Mouse (Mus musculus) ovary, postnatal 14 days (tissue): ENCODE data around the gene Spin4.
A peak's percentile ranks its signal among the peaks of the same experiment; 100 is the strongest.

Experiments
- DNase-seq: peaks from one replicate; pipeline ENCODE4 v3.0.0; 2022; ENCODE audit warnings: low spot score

The Spin4 gene

DNA sequence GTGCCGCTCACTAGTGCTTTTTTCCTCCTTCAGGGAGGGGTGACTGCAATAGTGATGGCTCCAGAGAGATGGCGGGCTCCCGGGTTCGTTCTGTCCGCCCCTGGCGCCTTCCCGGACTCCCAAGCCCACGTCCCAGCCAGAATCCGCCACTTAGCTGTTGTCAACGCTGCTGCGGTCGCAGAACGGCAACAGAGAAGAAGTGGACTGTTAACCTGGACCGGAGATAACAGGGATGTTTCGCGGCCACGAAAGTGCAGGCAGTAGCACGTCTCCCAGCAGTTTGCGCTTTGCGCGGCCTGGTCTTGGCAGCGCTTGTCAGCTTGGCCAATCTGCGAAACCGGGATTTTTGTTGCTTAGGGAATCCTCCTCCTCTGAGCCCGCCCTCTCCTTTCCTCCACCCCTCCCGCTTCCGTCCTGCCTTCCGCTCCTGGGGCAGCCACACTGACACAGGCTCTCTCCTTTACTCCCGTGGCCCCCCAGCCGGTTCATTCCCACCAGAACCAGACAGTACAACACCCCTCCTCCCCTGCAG lies at the start of gene Spin4:
TSS of gene Spin4 (minus strand) at position 322 of the 532 bp plus-strand sequence.
- peak; percentile 48 for DNase-seq

DNA sequence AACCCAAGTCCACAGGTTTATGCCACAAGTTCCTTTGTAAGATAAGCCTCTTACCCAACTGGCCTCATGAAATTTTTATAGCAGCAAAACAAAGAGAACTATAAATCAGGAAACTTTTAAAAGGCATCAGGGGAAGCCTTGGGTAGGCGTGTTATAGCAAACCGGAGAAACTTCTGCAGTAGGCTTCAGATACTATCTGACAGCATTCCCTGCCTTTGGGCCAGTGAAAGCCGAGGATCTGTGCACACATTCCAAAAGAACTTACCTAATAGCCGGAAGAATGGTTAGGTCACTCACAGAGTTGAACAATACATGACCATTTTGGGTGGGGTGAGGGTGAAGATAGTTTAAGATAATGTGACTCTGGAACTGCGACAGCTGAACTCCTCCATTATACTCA lies 1.4 kb upstream of the Spin4 start:
- DNase-seq = no peak

DNA sequence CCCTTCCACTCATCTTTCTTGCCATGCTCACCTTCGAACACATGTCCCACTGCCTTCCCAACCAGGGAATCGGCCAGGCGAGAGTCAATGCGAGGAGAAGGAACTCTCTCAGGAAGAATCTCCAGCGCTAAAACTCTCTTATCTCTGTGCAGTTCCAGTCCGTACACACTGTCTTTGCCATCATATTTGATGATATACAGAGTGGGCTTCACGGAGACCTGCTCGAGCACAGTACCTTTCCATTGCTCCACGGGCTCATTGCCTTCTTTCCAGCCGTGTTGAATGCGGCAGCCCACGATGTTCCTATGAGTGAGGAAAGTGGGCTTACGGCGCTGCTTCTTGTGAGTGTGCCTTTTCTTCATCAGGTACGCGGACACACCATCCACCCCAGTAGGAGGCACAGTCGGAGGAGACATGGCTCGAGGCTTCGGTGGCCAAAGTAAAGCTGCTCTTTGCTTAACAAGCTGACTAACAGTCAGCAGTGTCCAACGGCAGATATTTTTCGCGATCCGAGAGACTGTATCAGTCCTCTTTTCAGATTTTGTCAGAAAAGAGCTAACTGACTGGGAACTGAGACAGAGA lies 612 bp downstream of the Spin4 start:
- no peak for DNase-seq

DNA sequence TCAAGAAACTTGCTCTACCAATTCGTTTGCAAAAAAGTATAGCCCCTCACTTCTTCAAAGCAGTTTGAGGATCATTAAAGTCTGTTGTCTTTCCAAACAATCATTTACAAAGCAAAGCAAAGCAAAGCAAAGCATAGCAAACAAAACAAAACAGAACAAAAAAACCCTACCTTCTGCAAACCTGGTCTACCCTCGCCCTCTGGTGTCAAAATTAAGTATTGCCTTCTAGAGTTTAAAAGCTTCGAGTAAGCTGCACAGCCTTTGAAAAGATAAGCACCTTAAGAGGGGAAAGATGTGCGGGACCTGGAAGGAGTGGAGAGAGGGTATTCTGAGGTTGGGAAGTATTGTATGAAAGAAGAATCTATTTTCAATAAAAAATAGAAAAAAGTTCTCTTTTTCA lies 14.4 kb downstream of the Spin4 start:
- peak; percentile 9 for DNase-seq

- DNase-seq = no peak
These were observed 27.6 kb downstream of the Spin4 start for GRCm38 (mm10) chrX:94998845-94999244.

- DNase-seq = no peak
These were observed 32.4 kb downstream of the Spin4 start for GRCm38 (mm10) chrX:94994113-94994512.

DNA sequence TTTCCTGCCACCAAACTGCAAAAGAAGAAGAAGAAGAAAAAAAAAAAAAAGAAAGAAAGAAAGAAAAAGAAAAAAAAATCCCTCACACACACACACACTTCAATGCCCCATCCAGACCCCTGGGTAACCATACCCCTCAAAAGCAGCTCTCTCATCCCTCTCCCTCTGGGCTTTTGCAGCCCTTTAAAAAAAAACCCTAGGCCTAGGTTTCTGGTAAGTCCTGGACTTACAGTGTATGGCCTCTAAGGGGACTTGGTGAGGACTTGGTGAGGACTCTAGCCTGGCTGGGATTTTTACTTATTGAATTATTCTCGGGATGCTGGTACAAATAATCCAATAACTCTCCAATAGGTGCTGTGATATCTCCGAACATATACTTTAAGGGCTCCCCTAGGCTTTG lies 35.6 kb downstream of the Spin4 start:
- no peak for DNase-seq

DNA sequence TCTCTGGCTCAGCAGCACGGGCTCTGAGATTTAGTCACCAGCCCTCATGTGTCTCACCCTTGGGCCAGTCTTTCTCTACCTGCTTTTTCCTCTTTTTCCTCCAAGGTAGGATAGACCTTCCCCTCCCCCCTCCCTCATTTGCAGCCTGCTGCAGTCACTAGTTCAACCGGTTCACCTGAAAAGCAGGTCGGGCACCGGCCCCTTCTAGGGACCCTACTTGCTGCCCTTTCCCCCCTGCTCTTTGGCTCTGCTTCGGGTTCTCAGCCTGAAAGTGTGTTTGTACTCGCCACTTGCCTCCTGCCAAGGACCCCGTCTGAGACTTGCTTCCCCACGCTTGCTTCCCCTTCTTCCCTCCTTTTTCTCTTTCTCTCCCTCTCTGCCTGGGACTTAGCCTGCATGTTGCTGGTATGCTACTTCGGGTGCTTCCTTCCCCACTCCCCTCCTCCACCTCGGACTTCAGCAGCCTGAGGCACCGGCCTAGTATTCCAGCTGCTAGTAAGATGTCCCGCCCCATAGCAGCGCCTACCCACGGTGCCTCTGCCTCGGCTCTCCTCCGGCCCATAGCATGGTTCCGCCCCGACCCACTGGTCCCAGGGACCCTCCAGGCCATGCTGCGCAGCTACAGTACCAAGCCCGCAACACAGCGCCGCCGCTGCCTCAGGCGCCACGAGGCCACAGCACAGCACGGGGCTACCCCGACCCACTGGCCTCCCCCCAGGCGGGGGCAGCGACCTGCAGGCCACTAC lies 36.2 kb downstream of the Spin4 start:
- DNase-seq = no peak
